Mouse (Mus musculus) embryonic facial prominence, embryonic 11.5 days (tissue): ENCODE measurements around the gene Grk3. TPM values are rescaled to one million over a fixed set of nuclear protein-coding genes. Genes with fewer than 3 reads are reported as not detected.
A peak's percentile ranks its signal among the peaks of the same experiment; 100 is the strongest.

Experiments
- ATAC-seq: fragments of 200-750 bp; cut with Nextera tagmentation; replicated peaks from 2 replicates; pipeline ENCODE4 v1.8.0; 2017; ENCODE audit warnings: low read depth; ENCODE audit not compliant: insufficient number of reproducible peaks, low FRiP score, low TSS enrichment
- DNase-seq: peaks from one replicate; pipeline ENCODE4 v3.0.0-alpha.2; 2015; ENCODE audit warnings: low spot score
- H3K27ac ChIP-seq: fragments of 300-500 bp; sonication (generic); replicated peaks from 2 replicates; pipeline ENCODE4 v1.5.1; 2014; ENCODE audit warnings: mild to moderate bottlenecking, low read depth, low read length, control low read depth
- H3K27me3 ChIP-seq: fragments of 300-500 bp; sonication (generic); 2 replicates; pipeline ENCODE4 v1.6.1; 2014; ENCODE audit warnings: mild to moderate bottlenecking, low read length, moderate library complexity, mixed read lengths; ENCODE audit not compliant: control insufficient read depth, insufficient read depth
- H3K36me3 ChIP-seq: fragments of 300-500 bp; sonication (generic); replicated peaks from 2 replicates; pipeline ENCODE4 v1.6.1; 2014; ENCODE audit warnings: low read depth, mild to moderate bottlenecking, low read length, moderate library complexity, mixed read lengths; ENCODE audit not compliant: control insufficient read depth, insufficient read depth
- H3K4me1 ChIP-seq: fragments of 300-500 bp; sonication (generic); 2 replicates; pipeline ENCODE4 v1.6.1; 2014; ENCODE audit warnings: low read length, mixed read lengths; ENCODE audit not compliant: control insufficient read depth, insufficient read depth
- H3K4me2 ChIP-seq: fragments of 300-500 bp; sonication (generic); 2 replicates; pipeline ENCODE4 v1.6.1; 2014; ENCODE audit warnings: low read depth, mild to moderate bottlenecking, control low read depth, low read length, moderate library complexity
- H3K4me3 ChIP-seq: fragments of 300-500 bp; sonication (generic); 2 replicates; pipeline ENCODE4 v1.5.1; 2014; ENCODE audit warnings: low read depth, low read length, control low read depth
- H3K9ac ChIP-seq: fragments of 300-500 bp; sonication (generic); replicated peaks from 2 replicates; pipeline ENCODE4 v1.6.1; 2014; ENCODE audit warnings: mild to moderate bottlenecking, control low read depth, low read length
- H3K9me3 ChIP-seq: fragments of 300-500 bp; sonication (generic); replicated peaks from 2 replicates; pipeline ENCODE4 v1.6.1; 2016; ENCODE audit warnings: mild to moderate bottlenecking, low read length, inconsistent platforms, mixed read lengths; ENCODE audit not compliant: control insufficient read depth
- WGBS: fragments of 180-500 bp; shearing (Covaris S2); extraction: QIAGEN DNeasy Blood & Tissue Kit; methylation state at CpG from one replicate; pipeline ENCODE4 v1.1.7; 2014; 5-methylcytosine and 5-hydroxymethylcytosine counted together
- polyA plus RNA-seq: library from polyadenylated mRNA; unstranded; fragments of >200 nt; fragmentation: Nextera tagmentation; extraction: Ambion mirVana; gene quantifications from 2 replicates; pipeline ENCODE4 v1.2.1, GENCODE M21; 2014

Grk3 gene
- polyA plus RNA-seq, 1 experiment from 2014 or later: 2.7 TPM

GRCm38 (mm10) chr5:113040776-113041175 lies 25.2 kb upstream of the Grk3 start:
- ATAC-seq: no peak
- Histone ChIP-seq H3K27me3 (no peaks in the 10 kb centered on the region), H3K4me3 (no peak overlapping the region), H3K9ac (no peak overlapping the region), H3K9me3 (no peaks in the 10 kb centered on the region), H3K36me3 (no peaks in the 10 kb centered on the region), H3K4me2 (no peak overlapping the region), H3K27ac (no peak overlapping the region), H3K4me1 (no peaks in the 10 kb centered on the region; the same call in 1 of the 2 replicates)
- no peak for DNase-seq
- WGBS: 90% methylated on average over 6 of the region's 6 CpGs

GRCm38 (mm10) chr5:113038601-113039000 lies 23.0 kb upstream of the Grk3 start:
- H3K4me1 ChIP-seq: no peaks in the 10 kb centered on the region; the same call in 1 of the 2 replicates
- no peaks in the 10 kb centered on the region for H3K27me3 ChIP-seq
- WGBS: 86% methylated on average over 6 of the region's 6 CpGs
- H3K9ac ChIP-seq: no peak overlapping the region
- H3K4me3 ChIP-seq: no peak overlapping the region
- ATAC-seq (no peak), DNase-seq (no peak)
- H3K9me3 ChIP-seq: no peaks in the 10 kb centered on the region
- no peaks in the 10 kb centered on the region for H3K36me3 ChIP-seq
- no peak overlapping the region for H3K27ac ChIP-seq
- no peak overlapping the region for H3K4me2 ChIP-seq

GRCm38 (mm10) chr5:113035094-113036047 lies 19.8 kb upstream of the Grk3 start:
- Histone ChIP-seq H3K4me1 (no peaks in the 10 kb centered on the region), H3K27me3 (no peaks in the 10 kb centered on the region), H3K4me3 (no peak overlapping the region), H3K4me2 (no peak overlapping the region), H3K27ac (no peak overlapping the region), H3K9me3 (no peaks in the 10 kb centered on the region), H3K36me3 (no peaks in the 10 kb centered on the region), H3K9ac (no peak overlapping the region)
- ATAC-seq: no peak
- WGBS: 62% methylated on average over 10 of the region's 10 CpGs
- peak; percentile 47 for DNase-seq

- WGBS: 69% methylated on average over 15 of the region's 15 CpGs
- Histone ChIP-seq H3K4me2 (no peak overlapping the region), H3K27me3 (no peaks in the 10 kb centered on the region), H3K9me3 (no peaks in the 10 kb centered on the region), H3K4me3 (no peak overlapping the region), H3K36me3 (no peaks in the 10 kb centered on the region), H3K4me1 (no peaks in the 10 kb centered on the region), H3K27ac (no peak overlapping the region), H3K9ac (no peak overlapping the region)
- DNase-seq: no peak
- no peak for ATAC-seq
Observed at GRCm38 (mm10) chr5:113031201-113031754, 15.7 kb upstream of the Grk3 start.

GRCm38 (mm10) chr5:113030082-113030481 lies 14.5 kb upstream of the Grk3 start:
- Histone ChIP-seq H3K9ac (no peak overlapping the region), H3K4me2 (no peak overlapping the region), H3K27ac (no peak overlapping the region), H3K4me3 (no peak overlapping the region), H3K4me1 (no peaks in the 10 kb centered on the region), H3K36me3 (no peaks in the 10 kb centered on the region), H3K27me3 (no peaks in the 10 kb centered on the region), H3K9me3 (no peaks in the 10 kb centered on the region)
- ATAC-seq: no peak
- DNase-seq: no peak
- WGBS: 72% methylated on average over 3 of the region's 3 CpGs

- no peak for ATAC-seq
- no peak overlapping the region for H3K4me3 ChIP-seq
- no peak overlapping the region for H3K4me2 ChIP-seq
- H3K9me3 ChIP-seq: no peaks in the 10 kb centered on the region
- no peaks in the 10 kb centered on the region for H3K36me3 ChIP-seq
- H3K27ac ChIP-seq: no peak overlapping the region
- H3K27me3 ChIP-seq: no peaks in the 10 kb centered on the region
- no peak for DNase-seq
- WGBS: 83% methylated on average over 5 of the region's 5 CpGs
- no peaks in the 10 kb centered on the region for H3K4me1 ChIP-seq
- H3K9ac ChIP-seq: no peak overlapping the region
Observed at GRCm38 (mm10) chr5:113026706-113027105, 11.1 kb upstream of the Grk3 start.

GRCm38 (mm10) chr5:113024154-113024764 lies 8.7 kb upstream of the Grk3 start:
- Histone ChIP-seq H3K4me3 (no peak overlapping the region), H3K27ac (no peak overlapping the region), H3K9ac (peak overlapping the region; percentile 39; the same call in 1 of the 2 replicates), H3K9me3 (no peaks in the 10 kb centered on the region), H3K4me2 (no peak overlapping the region), H3K36me3 (no peaks in the 10 kb centered on the region), H3K4me1 (no peaks in the 10 kb centered on the region), H3K27me3 (no peaks in the 10 kb centered on the region)
- 36% methylated on average over 18 of the region's 18 CpGs for WGBS
- no peak for ATAC-seq
- peak; percentile 41 for DNase-seq

GRCm38 (mm10) chr5:113018190-113018589 lies 2.6 kb upstream of the Grk3 start:
- DNase-seq (no peak), ATAC-seq (no peak)
- no peaks in the 10 kb centered on the region; the same call in 1 of the 2 replicates for H3K27me3 ChIP-seq
- 65% methylated on average over 8 of the region's 8 CpGs for WGBS
- no peak overlapping the region for H3K4me2 ChIP-seq
- H3K27ac ChIP-seq: no peak overlapping the region
- no peak overlapping the region for H3K4me3 ChIP-seq
- H3K4me1 ChIP-seq: peaks cover 3% of the 10 kb centered on the region; the same call in 1 of the 2 replicates
- no peaks in the 10 kb centered on the region for H3K36me3 ChIP-seq
- no peaks in the 10 kb centered on the region for H3K9me3 ChIP-seq
- H3K9ac ChIP-seq: no peak overlapping the region
